Mouse (Mus musculus): Measurements from ENCODE around the gene Fam184a. TPM values are rescaled to one million over a fixed set of nuclear protein-coding genes. Genes with fewer than 3 reads are reported as not detected.

Gene Fam184a
- polyA plus RNA-seq, 1 experiment from 2014 or later: 7.9 TPM

GRCm38 (mm10) chr10:53629247-53629917 lies 121.5 kb downstream of the Fam184a start:
- Histone ChIP-seq H3K4me2 (peak overlapping the region; percentile 44), H3K36me3 (replicated peaks) (peaks cover 6% of the 10 kb centered on the region), H3K27me3 (no peaks in the 10 kb centered on the region), H3K27ac (peak overlapping the region; percentile 92), H3K9ac (peak overlapping the region; percentile 78), H3K4me3 (replicated peaks) (peak overlapping the region; percentile 77), H3K9me3 (no peaks in the 10 kb centered on the region), H3K4me1 (peaks cover 6% of the 10 kb centered on the region; the same call in 1 of the 2 replicates)
- under 1% methylated on average over 66 of the region's 67 CpGs for WGBS
- peak; percentile 81 for ATAC-seq (ENCODE audit: low FRiP score)

- Histone ChIP-seq H3K4me1 (no peaks in the 10 kb centered on the region), H3K9ac (no peak overlapping the region), H3K27me3 (no peaks in the 10 kb centered on the region), H3K27ac (no peak overlapping the region), H3K9me3 (no peaks in the 10 kb centered on the region), H3K36me3 (replicated peaks) (peaks cover 40% of the 10 kb centered on the region), H3K4me3 (replicated peaks) (no peak overlapping the region), H3K4me2 (no peak overlapping the region)
- ATAC-seq (ENCODE audit: low FRiP score): no peak
- 90% methylated on average over 8 of the region's 8 CpGs for WGBS
Observed at GRCm38 (mm10) chr10:53615850-53616616, 134.9 kb downstream of the Fam184a start.

DNA sequence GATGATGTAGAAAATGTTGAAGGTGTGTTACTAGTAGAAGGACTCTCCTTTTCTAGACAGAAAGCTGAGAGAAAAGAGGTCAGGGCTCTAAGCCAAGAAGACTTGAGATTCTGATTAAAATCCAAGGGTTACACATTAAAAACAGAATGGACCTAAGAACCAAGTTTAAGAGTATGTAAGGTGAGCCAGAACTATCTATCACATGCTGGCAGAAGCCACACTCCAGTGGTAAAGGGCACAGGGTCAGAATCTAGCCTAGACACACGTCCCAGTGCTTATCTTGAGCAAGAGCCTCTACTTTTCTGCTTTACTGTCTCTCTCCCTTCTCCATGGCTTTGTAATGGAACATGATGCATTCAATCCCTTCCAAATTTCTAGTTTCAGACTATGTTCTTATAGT lies 137.0 kb downstream of the Fam184a start:
- Histone ChIP-seq H3K9ac (no peak overlapping the region), H3K36me3 (replicated peaks) (peaks cover 47% of the 10 kb centered on the region), H3K4me1 (no peaks in the 10 kb centered on the region), H3K4me3 (replicated peaks) (no peak overlapping the region), H3K9me3 (no peaks in the 10 kb centered on the region), H3K27me3 (no peaks in the 10 kb centered on the region), H3K4me2 (no peak overlapping the region), H3K27ac (no peak overlapping the region)
- 96% methylated on average over 1 of the region's 1 CpGs for WGBS
- ATAC-seq (ENCODE audit: low FRiP score): no peak

DNA sequence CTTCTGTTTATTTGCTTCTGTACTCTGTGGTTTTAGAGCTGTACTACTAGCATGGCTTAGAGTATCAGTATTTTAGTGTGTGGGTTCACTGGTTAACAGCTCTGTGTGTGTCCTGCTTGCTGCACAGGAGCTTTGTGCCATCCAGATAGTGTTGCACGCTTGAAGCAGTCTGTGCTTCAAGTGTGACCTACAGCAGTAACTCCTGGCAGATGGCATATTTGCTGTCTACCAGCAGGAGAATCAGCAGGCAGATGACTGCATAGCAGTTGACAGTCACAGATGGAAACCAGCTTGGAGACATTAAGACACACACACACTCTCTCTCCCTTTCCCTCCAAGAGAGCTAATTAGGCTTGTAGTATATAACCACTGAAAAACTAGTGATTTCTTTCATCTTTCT lies 138.8 kb downstream of the Fam184a start:
- no peak overlapping the region for H3K4me3 ChIP-seq (replicated peaks)
- H3K27ac ChIP-seq: no peak overlapping the region
- 87% methylated on average over 1 of the region's 1 CpGs for WGBS
- H3K4me2 ChIP-seq: no peak overlapping the region
- H3K9ac ChIP-seq: no peak overlapping the region
- peaks cover 58% of the 10 kb centered on the region for H3K36me3 ChIP-seq (replicated peaks)
- no peaks in the 10 kb centered on the region for H3K4me1 ChIP-seq
- ATAC-seq (ENCODE audit: low FRiP score): peak; percentile 51; the same call in 1 of the 2 replicates
- H3K9me3 ChIP-seq: no peaks in the 10 kb centered on the region
- no peaks in the 10 kb centered on the region for H3K27me3 ChIP-seq

GRCm38 (mm10) chr10:53608274-53608673 lies 142.6 kb downstream of the Fam184a start:
- Histone ChIP-seq H3K9ac (no peak overlapping the region), H3K27ac (no peak overlapping the region), H3K27me3 (no peaks in the 10 kb centered on the region), H3K4me2 (no peak overlapping the region), H3K4me1 (no peaks in the 10 kb centered on the region), H3K4me3 (replicated peaks) (no peak overlapping the region), H3K36me3 (replicated peaks) (peaks cover 61% of the 10 kb centered on the region), H3K9me3 (no peaks in the 10 kb centered on the region)
- no peak for ATAC-seq (ENCODE audit: low FRiP score)
- WGBS: 87% methylated on average over 2 of the region's 2 CpGs

- no peaks in the 10 kb centered on the region for H3K9me3 ChIP-seq
- no peak overlapping the region for H3K27ac ChIP-seq
- H3K4me3 ChIP-seq (replicated peaks): no peak overlapping the region
- WGBS: 74% methylated on average over 2 of the region's 2 CpGs
- H3K4me1 ChIP-seq: peaks cover 7% of the 10 kb centered on the region
- peaks cover 70% of the 10 kb centered on the region for H3K36me3 ChIP-seq (replicated peaks)
- H3K4me2 ChIP-seq: no peak overlapping the region
- ATAC-seq (ENCODE audit: low FRiP score): no peak
- no peak overlapping the region for H3K9ac ChIP-seq
- H3K27me3 ChIP-seq: no peaks in the 10 kb centered on the region
Observed at GRCm38 (mm10) chr10:53605328-53605727, 145.6 kb downstream of the Fam184a start.

DNA sequence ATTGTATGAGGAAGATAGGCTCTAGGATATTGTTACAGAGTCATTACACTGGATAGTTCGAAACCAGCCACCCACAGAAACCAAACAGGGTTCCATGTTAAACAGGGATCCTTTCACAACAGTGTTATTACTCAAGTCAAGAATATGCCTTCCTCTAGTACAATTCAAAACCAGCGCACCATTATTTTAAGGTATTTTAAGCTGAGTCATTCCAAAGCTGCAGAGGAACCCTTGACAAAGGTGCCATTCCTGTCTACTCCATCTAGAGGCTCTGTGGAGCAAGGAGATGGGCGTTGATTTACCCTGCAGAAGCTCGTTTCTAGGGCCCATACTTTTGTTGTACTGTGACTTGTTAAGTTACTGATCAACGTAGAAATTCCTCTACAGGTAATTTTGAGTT lies 152.1 kb downstream of the Fam184a start:
- ATAC-seq (ENCODE audit: low FRiP score): no peak
- Histone ChIP-seq H3K4me3 (replicated peaks) (peak overlapping the region; percentile 29), H3K27me3 (no peaks in the 10 kb centered on the region), H3K4me1 (peaks cover 27% of the 10 kb centered on the region), H3K9me3 (no peaks in the 10 kb centered on the region), H3K9ac (peak overlapping the region; percentile 36; the same call in 1 of the 2 replicates), H3K36me3 (replicated peaks) (peaks cover 29% of the 10 kb centered on the region), H3K4me2 (peak overlapping the region; percentile 52), H3K27ac (no peak overlapping the region)
- WGBS: 54% methylated on average over 5 of the region's 5 CpGs

DNA sequence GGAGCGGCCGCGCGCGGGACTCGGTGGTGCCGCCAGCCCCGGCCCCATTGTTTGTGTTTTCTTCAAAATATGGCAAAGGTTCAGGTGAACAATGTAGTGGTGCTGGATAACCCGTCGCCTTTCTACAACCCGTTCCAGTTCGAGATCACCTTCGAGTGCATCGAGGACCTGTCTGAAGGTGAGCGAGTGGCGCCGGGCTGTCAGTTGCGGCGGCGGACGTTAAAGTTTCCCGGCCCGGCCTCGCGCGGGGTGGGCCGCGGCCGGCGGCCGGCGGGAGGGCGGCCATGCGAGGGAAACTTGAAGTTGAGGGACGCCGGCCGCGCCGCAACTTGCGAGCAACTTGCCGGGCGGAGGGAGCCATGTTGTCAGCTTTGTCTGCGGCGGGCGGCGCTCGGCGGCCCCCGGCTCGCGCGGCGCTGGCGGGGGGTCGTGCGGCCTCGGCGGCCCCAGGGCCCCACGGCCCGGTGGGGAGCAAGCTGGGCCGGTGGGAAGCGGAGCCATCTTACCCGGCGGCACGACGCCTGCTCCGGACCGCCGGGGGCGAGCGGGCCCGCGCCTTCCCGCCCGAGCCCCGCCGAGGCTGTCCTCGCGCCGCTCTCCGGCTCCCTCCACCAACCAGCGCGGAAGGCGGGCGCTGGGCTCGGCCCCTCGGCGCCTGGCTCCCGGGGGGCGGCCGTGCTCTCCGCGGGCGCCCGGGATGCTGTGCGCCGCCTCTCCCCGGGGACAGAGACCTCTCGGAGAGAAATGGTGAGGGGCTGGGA lies 153.6 kb downstream of the Fam184a start:
- under 1% methylated on average over 93 of the region's 99 CpGs for WGBS
- ATAC-seq (ENCODE audit: low FRiP score): peak; percentile 36
- Histone ChIP-seq H3K9me3 (no peaks in the 10 kb centered on the region), H3K36me3 (replicated peaks) (peaks cover 17% of the 10 kb centered on the region), H3K4me2 (peak overlapping the region; percentile 55), H3K4me1 (peaks cover 27% of the 10 kb centered on the region), H3K27ac (peak overlapping the region; percentile 99), H3K4me3 (replicated peaks) (peak overlapping the region; percentile 97), H3K9ac (peak overlapping the region; percentile 97), H3K27me3 (no peaks in the 10 kb centered on the region)

DNA sequence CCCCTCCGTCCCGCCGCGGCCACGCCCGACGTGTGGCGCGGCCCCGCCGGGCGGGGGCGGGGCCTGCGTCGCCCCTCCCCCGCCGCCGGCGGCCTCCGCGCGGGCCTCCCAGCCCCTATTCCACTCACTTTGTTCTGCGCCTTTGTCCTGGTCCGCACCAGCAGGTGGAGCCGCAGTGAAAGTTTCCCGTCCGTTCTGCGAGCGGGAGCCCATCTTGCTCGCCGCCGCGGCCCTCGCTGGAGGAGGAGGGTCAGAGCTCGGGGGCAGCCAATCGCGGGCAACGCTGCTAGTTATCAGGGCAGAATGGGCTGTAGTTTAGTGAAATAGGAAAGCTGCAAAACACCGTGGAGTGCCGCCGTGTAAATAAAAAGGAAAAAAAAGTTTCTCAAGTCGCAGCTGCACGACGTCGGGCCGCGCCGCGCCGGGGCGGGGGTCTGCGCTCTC lies 154.2 kb downstream of the Fam184a start, which contains the start of gene Asf1a:
Gene Asf1a (plus strand): TSS at position 81 of the 444 bp plus-strand sequence.
- Histone ChIP-seq H3K9ac (peak within 1 kb of the TSS; percentile 97), H3K4me3 (replicated peaks) (peak within 1 kb of the TSS; percentile 97), H3K4me2 (peak within 1 kb of the TSS; percentile 75), H3K27me3 (no peaks in the 10 kb centered on the region), H3K9me3 (no peaks in the 10 kb centered on the region), H3K36me3 (replicated peaks) (peaks cover 15% of the 10 kb centered on the region), H3K27ac (peak within 1 kb of the TSS; percentile 99), H3K4me1 (peaks cover 27% of the 10 kb centered on the region)
- under 1% methylated on average over 47 of the region's 52 CpGs for WGBS
- ATAC-seq (ENCODE audit: low FRiP score): peak; percentile 97

- H3K9ac ChIP-seq: peak overlapping the region; percentile 61
- H3K4me2 ChIP-seq: peak overlapping the region; percentile 75
- 12% methylated on average over 23 of the region's 27 CpGs for WGBS
- peaks cover 8% of the 10 kb centered on the region for H3K36me3 ChIP-seq (replicated peaks)
- H3K4me3 ChIP-seq (replicated peaks): peak overlapping the region; percentile 97
- ATAC-seq (ENCODE audit: low FRiP score): no peak; the same call in 1 of the 2 replicates
- H3K9me3 ChIP-seq: no peaks in the 10 kb centered on the region
- H3K27ac ChIP-seq: peak overlapping the region; percentile 90
- no peaks in the 10 kb centered on the region for H3K27me3 ChIP-seq
- peaks cover 26% of the 10 kb centered on the region for H3K4me1 ChIP-seq
Observed at GRCm38 (mm10) chr10:53595744-53596676, 154.9 kb downstream of the Fam184a start.

- no peak overlapping the region for H3K4me3 ChIP-seq (replicated peaks)
- no peaks in the 10 kb centered on the region for H3K36me3 ChIP-seq (replicated peaks)
- ATAC-seq (ENCODE audit: low FRiP score): no peak
- H3K9ac ChIP-seq: no peak overlapping the region
- no peak overlapping the region for H3K4me2 ChIP-seq
- 66% methylated on average over 3 of the region's 3 CpGs for WGBS
- no peaks in the 10 kb centered on the region for H3K27me3 ChIP-seq
- no peaks in the 10 kb centered on the region for H3K9me3 ChIP-seq
- H3K27ac ChIP-seq: no peak overlapping the region
- peaks cover 4% of the 10 kb centered on the region for H3K4me1 ChIP-seq
Observed at GRCm38 (mm10) chr10:53585777-53586176, 165.1 kb downstream of the Fam184a start.

Measured in forebrain, embryonic 12.5 days (tissue).